Mouse (Mus musculus): ENCODE data around the gene Cdca8. TPM values are rescaled to one million over a fixed set of nuclear protein-coding genes. Genes with fewer than 3 reads are reported as not detected.

Gene Cdca8
- polyA plus RNA-seq, 1 experiment: 104 TPM

DNA sequence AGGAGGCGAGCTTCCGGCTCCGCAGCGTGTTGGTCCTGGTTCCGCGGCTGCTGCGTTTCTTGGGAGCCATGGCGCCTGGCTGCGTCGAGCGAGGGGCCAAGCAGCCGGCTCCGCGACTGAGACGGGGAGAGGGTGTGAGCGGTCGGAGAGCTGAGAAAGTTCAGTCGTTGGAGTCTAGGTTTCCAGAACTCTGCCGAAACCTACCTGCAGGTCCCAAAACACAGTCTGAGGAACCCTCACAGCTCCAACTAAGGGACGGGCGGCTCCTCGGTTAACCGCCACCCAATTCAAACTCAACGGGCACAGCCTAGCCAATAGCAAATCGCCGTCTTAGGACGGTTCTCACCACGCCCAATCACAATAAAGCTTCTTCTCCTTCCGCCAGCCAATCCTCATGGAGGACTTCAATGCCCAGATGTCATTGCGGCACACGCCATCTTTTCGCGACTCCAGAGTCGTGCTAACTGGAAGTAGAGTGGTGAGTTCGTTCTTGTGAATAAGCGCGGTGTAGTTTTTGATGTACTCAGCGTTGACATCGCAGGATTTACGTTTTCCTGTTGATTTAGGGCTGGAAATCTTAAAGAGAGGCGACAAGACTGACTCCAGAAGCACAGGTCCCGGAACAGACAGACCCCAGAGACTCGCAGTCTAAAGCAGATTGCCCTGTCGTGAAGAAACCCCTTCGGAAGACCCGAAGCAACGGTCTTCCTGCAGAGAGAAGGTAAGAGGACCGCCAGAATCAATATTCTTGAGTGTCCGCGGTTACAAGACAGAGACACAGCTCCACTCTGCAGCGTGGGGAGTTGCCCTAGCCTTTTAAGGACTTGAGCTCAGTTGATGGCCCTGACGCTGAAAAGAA is 2.3 kb downstream of the Cdca8 start, which contains the start of gene 9930104L06Rik:
TSS of gene 9930104L06Rik (plus strand) at position 436 of the 859 bp plus-strand sequence.
- peaks cover 43% of the 10 kb centered on the region for H3K79me2 ChIP-seq (ENCODE audit: control insufficient read depth, insufficient read depth)
- no peaks in the 10 kb centered on the region for H3K27me3 ChIP-seq (ENCODE audit: control insufficient read depth, insufficient read depth, insufficient read length)
- H3K79me3 ChIP-seq (ENCODE audit: low read depth): peaks cover 28% of the 10 kb centered on the region
- peaks cover 24% of the 10 kb centered on the region for H3K36me3 ChIP-seq (ENCODE audit: control insufficient read depth, insufficient read depth)
- TF ChIP-seq MAX (IDR thresholded peaks at IDR 0.05): peak; percentile 18
- no peak for TF ChIP-seq MYOG (IDR thresholded peaks at IDR 0.05; ENCODE audit: control insufficient read depth, extremely low read depth, insufficient read length)
- peak within 1 kb of the TSS; percentile 96 for H3K4me3 ChIP-seq (ENCODE audit: insufficient read depth, poor library complexity, severe bottlenecking)
- H3ac ChIP-seq (ENCODE audit: control insufficient read depth, insufficient read length, low read depth): peak within 1 kb of the TSS; percentile 99

DNA sequence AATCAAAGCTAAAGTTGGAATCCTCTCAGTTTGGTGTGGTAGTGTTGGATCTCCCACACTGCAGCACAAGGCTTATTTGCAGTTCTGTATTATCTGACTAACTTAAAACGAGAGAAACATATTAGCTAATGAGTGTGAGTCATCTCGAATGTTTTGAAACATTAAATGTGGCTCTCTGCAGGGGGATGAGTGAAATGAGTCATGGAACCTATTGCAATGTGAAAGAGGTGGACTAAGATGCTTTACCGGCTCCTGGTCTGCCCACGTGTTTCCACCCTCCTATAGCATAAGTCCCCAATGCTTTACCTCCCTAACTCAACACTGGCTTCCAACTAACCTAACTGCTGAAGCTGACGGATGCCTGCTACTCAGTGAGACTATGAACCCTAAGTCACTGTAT is 11.0 kb downstream of the Cdca8 start:
- TF ChIP-seq MYOG (IDR thresholded peaks at IDR 0.05; ENCODE audit: control insufficient read depth, extremely low read depth, insufficient read length) (no peak), CTCF (IDR thresholded peaks at IDR 0.05; ENCODE audit: control insufficient read depth, insufficient read depth, insufficient read length) (no peak), MYOD1 (IDR thresholded peaks at IDR 0.05; ENCODE audit: control insufficient read depth, insufficient read length, low read depth) (no peak), FOSL1 (IDR thresholded peaks at IDR 0.05; ENCODE audit: insufficient read depth, low read length, poor library complexity, severe bottlenecking) (no peak), MAX (IDR thresholded peaks at IDR 0.05) (no peak), CEBPB (IDR thresholded peaks at IDR 0.05; ENCODE audit: low read depth) (no peak), USF1 (IDR thresholded peaks at IDR 0.05; ENCODE audit: low read depth) (no peak)
- Histone ChIP-seq H3K79me2 (ENCODE audit: control insufficient read depth, insufficient read depth) (peaks cover 29% of the 10 kb centered on the region), H3ac (ENCODE audit: control insufficient read depth, insufficient read length, low read depth) (no peak overlapping the region), H3K4me3 (ENCODE audit: insufficient read depth, poor library complexity, severe bottlenecking) (no peak overlapping the region), H3K36me3 (ENCODE audit: control insufficient read depth, insufficient read depth) (peaks cover 81% of the 10 kb centered on the region), H3K27me3 (ENCODE audit: control insufficient read depth, insufficient read depth, insufficient read length) (no peaks in the 10 kb centered on the region), H3K79me3 (ENCODE audit: low read depth) (peaks cover 17% of the 10 kb centered on the region)

DNA sequence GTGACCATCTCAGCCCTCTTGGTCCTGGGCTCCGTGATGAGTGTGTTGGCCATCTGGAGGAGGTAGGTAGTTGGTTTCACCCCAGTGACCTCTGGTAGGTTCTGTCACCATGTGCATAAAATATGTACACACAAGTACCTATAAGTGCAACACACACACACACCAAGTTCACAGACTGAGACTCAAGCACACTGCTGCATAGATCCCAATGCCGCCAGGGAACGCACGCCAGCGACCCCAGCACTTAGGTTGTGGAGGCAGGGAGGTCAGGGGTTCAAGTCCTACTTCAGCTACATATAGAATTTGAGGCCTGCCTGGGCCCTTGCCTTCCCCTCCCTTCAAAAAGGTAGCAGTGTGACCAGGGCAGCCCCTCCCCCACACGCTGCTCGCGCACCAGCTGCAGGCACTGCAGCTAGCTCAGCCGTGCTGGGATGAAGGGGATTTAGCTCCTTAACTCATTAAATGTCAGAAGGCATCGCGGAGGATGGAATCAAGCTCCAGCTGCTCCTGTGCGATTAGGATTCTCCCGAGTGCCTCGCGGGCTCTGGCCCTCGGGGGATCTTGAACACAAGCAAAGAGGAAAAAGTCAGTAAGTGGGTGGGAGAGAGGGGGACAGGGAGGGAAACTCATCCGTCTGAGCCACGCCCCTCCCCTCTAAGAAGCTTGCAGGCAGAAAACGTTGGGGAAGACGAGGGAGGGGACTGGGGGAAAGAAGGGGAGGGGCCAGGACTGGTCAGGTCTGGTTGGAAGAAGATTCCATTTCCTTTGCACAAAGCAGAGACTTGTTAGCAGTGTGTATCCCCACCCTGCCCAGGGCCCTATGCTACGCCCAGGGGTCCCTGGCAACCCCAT is 32.9 kb downstream of the Cdca8 start:
- H3K79me2 ChIP-seq (ENCODE audit: control insufficient read depth, insufficient read depth): no peaks in the 10 kb centered on the region
- H3K79me3 ChIP-seq (ENCODE audit: low read depth): no peaks in the 10 kb centered on the region
- peaks cover 32% of the 10 kb centered on the region for H3K27me3 ChIP-seq (ENCODE audit: control insufficient read depth, insufficient read depth, insufficient read length)
- H3K36me3 ChIP-seq (ENCODE audit: control insufficient read depth, insufficient read depth): no peaks in the 10 kb centered on the region
- no peak overlapping the region for H3ac ChIP-seq (ENCODE audit: control insufficient read depth, insufficient read length, low read depth)
- H3K4me3 ChIP-seq (ENCODE audit: insufficient read depth, poor library complexity, severe bottlenecking): no peak overlapping the region
- TF ChIP-seq MAX (IDR thresholded peaks at IDR 0.05) (no peak), MYOD1 (IDR thresholded peaks at IDR 0.05; ENCODE audit: control insufficient read depth, insufficient read length, low read depth) (no peak), USF1 (IDR thresholded peaks at IDR 0.05; ENCODE audit: low read depth) (no peak), CTCF (IDR thresholded peaks at IDR 0.05; ENCODE audit: control insufficient read depth, insufficient read depth, insufficient read length) (no peak), FOSL1 (IDR thresholded peaks at IDR 0.05; ENCODE audit: insufficient read depth, low read length, poor library complexity, severe bottlenecking) (no peak), MYOG (IDR thresholded peaks at IDR 0.05; ENCODE audit: control insufficient read depth, extremely low read depth, insufficient read length) (no peak), CEBPB (IDR thresholded peaks at IDR 0.05; ENCODE audit: low read depth) (no peak)

DNA sequence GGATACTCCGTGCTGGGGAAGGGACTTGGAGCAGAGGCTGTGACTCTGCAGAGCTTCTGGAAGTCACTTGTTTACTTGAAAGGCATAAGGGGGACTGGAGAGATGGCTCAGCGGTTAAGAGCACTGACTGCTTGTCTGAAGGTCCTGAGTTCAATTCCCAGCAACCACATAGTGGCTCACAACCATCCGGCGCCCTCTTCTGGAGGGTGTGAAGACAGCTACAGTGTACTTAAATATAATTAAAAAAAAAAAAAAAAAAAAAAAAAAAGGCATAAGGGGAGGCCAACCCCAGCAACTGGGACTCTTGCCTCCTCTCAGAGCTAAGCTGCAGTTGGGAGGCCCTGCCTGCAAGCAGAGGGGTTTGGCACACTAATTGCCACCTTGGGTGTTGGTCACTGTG is 33.7 kb downstream of the Cdca8 start:
- no peaks in the 10 kb centered on the region for H3K79me3 ChIP-seq (ENCODE audit: low read depth)
- H3K27me3 ChIP-seq (ENCODE audit: control insufficient read depth, insufficient read depth, insufficient read length): peaks cover 32% of the 10 kb centered on the region
- TF ChIP-seq USF1 (IDR thresholded peaks at IDR 0.05; ENCODE audit: low read depth) (no peak), MYOD1 (IDR thresholded peaks at IDR 0.05; ENCODE audit: control insufficient read depth, insufficient read length, low read depth) (no peak), MAX (IDR thresholded peaks at IDR 0.05) (no peak), CEBPB (IDR thresholded peaks at IDR 0.05; ENCODE audit: low read depth) (no peak)
- no peak overlapping the region for H3ac ChIP-seq (ENCODE audit: control insufficient read depth, insufficient read length, low read depth)
- no peak overlapping the region for H3K4me3 ChIP-seq (ENCODE audit: insufficient read depth, poor library complexity, severe bottlenecking)
- H3K79me2 ChIP-seq (ENCODE audit: control insufficient read depth, insufficient read depth): no peaks in the 10 kb centered on the region
- no peaks in the 10 kb centered on the region for H3K36me3 ChIP-seq (ENCODE audit: control insufficient read depth, insufficient read depth)

DNA sequence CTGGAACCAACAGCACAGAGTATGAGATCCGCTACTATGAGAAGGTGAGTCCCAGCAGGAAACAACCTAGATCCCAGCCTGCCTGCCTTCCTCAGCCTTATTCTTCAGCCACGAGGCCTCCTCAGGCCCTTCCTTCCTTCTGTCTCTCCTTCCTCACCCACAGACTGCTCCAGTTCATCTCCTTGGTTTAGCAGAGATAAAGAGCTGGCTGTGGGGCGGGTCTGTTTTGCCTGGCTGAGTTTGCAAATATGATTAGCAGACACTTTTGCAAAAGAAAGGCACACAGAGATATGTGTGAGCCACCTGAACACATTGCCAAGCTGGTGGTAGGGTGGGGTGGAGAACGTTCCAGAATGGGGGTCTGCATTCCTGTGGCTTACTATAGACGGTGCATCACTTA is 39.2 kb downstream of the Cdca8 start:
- Histone ChIP-seq H3K79me2 (ENCODE audit: control insufficient read depth, insufficient read depth) (no peaks in the 10 kb centered on the region), H3K27me3 (ENCODE audit: control insufficient read depth, insufficient read depth, insufficient read length) (peaks cover 64% of the 10 kb centered on the region)
- TF ChIP-seq MYOG (IDR thresholded peaks at IDR 0.05; ENCODE audit: control insufficient read depth, extremely low read depth, insufficient read length) (no peak), CEBPB (IDR thresholded peaks at IDR 0.05; ENCODE audit: low read depth) (no peak), CTCF (IDR thresholded peaks at IDR 0.05; ENCODE audit: control insufficient read depth, insufficient read depth, insufficient read length) (no peak), FOSL1 (IDR thresholded peaks at IDR 0.05; ENCODE audit: insufficient read depth, low read length, poor library complexity, severe bottlenecking) (no peak), MAX (IDR thresholded peaks at IDR 0.05) (no peak), USF1 (IDR thresholded peaks at IDR 0.05; ENCODE audit: low read depth) (no peak), MYOD1 (IDR thresholded peaks at IDR 0.05; ENCODE audit: control insufficient read depth, insufficient read length, low read depth) (no peak)

More for the DNA sequence above, 39.2 kb downstream of the Cdca8 start:
- no peaks in the 10 kb centered on the region for H3K36me3 ChIP-seq (ENCODE audit: control insufficient read depth, insufficient read depth)
- H3K79me3 ChIP-seq (ENCODE audit: low read depth): no peaks in the 10 kb centered on the region
- H3K4me3 ChIP-seq (ENCODE audit: insufficient read depth, poor library complexity, severe bottlenecking): no peak overlapping the region
- no peak overlapping the region for H3ac ChIP-seq (ENCODE audit: control insufficient read depth, insufficient read length, low read depth)
